Mouse (Mus musculus) midbrain, embryonic 14.5 days (tissue): ENCODE measurements around the gene Pinlyp. TPM values are rescaled to one million over a fixed set of nuclear protein-coding genes. Genes with fewer than 3 reads are reported as not detected.

Source experiments
- ATAC-seq: fragments of 200-750 bp; cut with Nextera tagmentation; 2 replicates; pipeline ENCODE4 v1.8.0; 2017; ENCODE audit warnings: moderate number of reproducible peaks, moderate library complexity; ENCODE audit not compliant: low FRiP score, low TSS enrichment
- DNase-seq: peaks from one replicate; pipeline ENCODE4 v3.0.0-alpha.2; 2015
- H3K27ac ChIP-seq: fragments of 300-500 bp; sonication (generic); replicated peaks from 2 replicates; pipeline ENCODE4 v1.5.1; 2014; ENCODE audit warnings: mild to moderate bottlenecking, low read depth, low read length, moderate library complexity
- H3K27me3 ChIP-seq: fragments of 300-500 bp; sonication (generic); 2 replicates; pipeline ENCODE4 v1.6.1; 2014; ENCODE audit warnings: low read length, control low read depth, mixed read lengths; ENCODE audit not compliant: control insufficient read depth, insufficient read depth
- H3K36me3 ChIP-seq: fragments of 300-500 bp; sonication (generic); 2 replicates; pipeline ENCODE4 v1.6.1; 2014; ENCODE audit warnings: low read length, control low read depth; ENCODE audit not compliant: control insufficient read depth, insufficient read depth
- H3K4me1 ChIP-seq: fragments of 300-500 bp; sonication (generic); 2 replicates; pipeline ENCODE4 v1.6.1; 2014; ENCODE audit warnings: mild to moderate bottlenecking, antibody characterized with exemption, low read length, control low read depth; ENCODE audit not compliant: control insufficient read depth, insufficient read depth
- H3K4me2 ChIP-seq: fragments of 300-500 bp; sonication (generic); 2 replicates; pipeline ENCODE4 v1.6.1; 2014; ENCODE audit warnings: mild to moderate bottlenecking, low read length, moderate library complexity
- H3K4me3 ChIP-seq: fragments of 300-500 bp; sonication (generic); replicated peaks from 2 replicates; pipeline ENCODE4 v1.5.1; 2014; ENCODE audit warnings: low read depth, low read length
- H3K9ac ChIP-seq: fragments of 300-500 bp; sonication (generic); replicated peaks from 2 replicates; pipeline ENCODE4 v1.6.1; 2014; ENCODE audit warnings: mild to moderate bottlenecking, low read length, moderate library complexity
- H3K9me3 ChIP-seq: fragments of 300-500 bp; sonication (generic); 2 replicates; pipeline ENCODE4 v1.6.1; 2016; ENCODE audit warnings: low read length, control low read depth, mixed read lengths; ENCODE audit not compliant: control insufficient read depth
- WGBS: fragments of 180-500 bp; shearing (Covaris S2); extraction: QIAGEN DNeasy Blood & Tissue Kit; methylation state at CpG from one replicate; pipeline ENCODE4 v1.1.7; 2014; 5-methylcytosine and 5-hydroxymethylcytosine counted together
- polyA plus RNA-seq: library from polyadenylated mRNA; unstranded; fragments of >200 nt; fragmentation: Nextera tagmentation; extraction: Ambion mirVana; gene quantifications from 2 replicates; pipeline ENCODE4 v1.2.1, GENCODE M21; 2014

Pinlyp gene
- not detected in 2 replicates for polyA plus RNA-seq

GRCm38 (mm10) chr7:24546068-24546614 lies at the start of gene Pinlyp, which contains the start of gene Xrcc1:
TSS of gene Pinlyp (minus strand) at chr7:24546118.
TSS of gene Xrcc1 (plus strand) at chr7:24546289.
- H3K36me3 ChIP-seq, result 0 out of 2 replicates have a peak, but pooled peaks cover 6% of the 10 kb centered on the region
- 39% methylated on average over 13 of the region's 13 CpGs for WGBS
- peaks cover 11% of the 10 kb centered on the region; the same call in 1 of the 2 replicates for H3K4me1 ChIP-seq
- peak within 1 kb of the TSS; percentile 64 for H3K27ac ChIP-seq
- H3K27me3 ChIP-seq, result no peaks in the 10 kb centered on the region
- peak within 1 kb of the TSS; percentile 73 for H3K9ac ChIP-seq
- ATAC-seq (peak; percentile 6), DNase-seq (no peak)
- peak within 1 kb of the TSS; percentile 85 for H3K4me3 ChIP-seq
- peak within 1 kb of the TSS; percentile 52 for H3K4me2 ChIP-seq
- no peaks in the 10 kb centered on the region for H3K9me3 ChIP-seq

DNA sequence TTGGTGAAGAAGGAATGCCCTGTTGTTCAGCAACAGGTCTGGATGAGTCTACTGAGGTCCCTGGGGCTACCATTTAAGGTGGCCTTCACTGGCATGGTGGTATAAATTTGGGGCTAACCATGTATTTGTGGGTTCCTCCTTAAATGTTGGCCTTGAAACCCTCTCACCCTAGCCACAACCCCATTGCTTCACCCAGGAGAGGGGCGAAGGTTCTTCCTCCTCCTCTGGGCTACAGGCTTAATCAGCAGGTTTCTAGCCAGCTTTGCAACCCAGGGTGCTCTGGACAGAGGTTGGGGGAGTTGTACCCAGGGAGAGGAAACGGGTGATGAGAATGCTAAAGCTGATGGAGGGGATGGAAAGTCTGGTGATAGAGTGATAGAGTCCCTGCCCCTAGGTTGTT lies 49.5 kb upstream of the Pinlyp start:
- no peak for ATAC-seq
- WGBS, result 88% methylated on average over 2 of the region's 2 CpGs
- Histone ChIP-seq H3K36me3 (no peaks in the 10 kb centered on the region), H3K27ac (no peak overlapping the region), H3K9ac (no peak overlapping the region), H3K4me1 (peaks cover 8% of the 10 kb centered on the region; the same call in 1 of the 2 replicates), H3K4me2 (no peak overlapping the region), H3K9me3 (no peaks in the 10 kb centered on the region), H3K27me3 (peaks cover 5% of the 10 kb centered on the region; the same call in 1 of the 2 replicates), H3K4me3 (no peak overlapping the region)
- no peak for DNase-seq

DNA sequence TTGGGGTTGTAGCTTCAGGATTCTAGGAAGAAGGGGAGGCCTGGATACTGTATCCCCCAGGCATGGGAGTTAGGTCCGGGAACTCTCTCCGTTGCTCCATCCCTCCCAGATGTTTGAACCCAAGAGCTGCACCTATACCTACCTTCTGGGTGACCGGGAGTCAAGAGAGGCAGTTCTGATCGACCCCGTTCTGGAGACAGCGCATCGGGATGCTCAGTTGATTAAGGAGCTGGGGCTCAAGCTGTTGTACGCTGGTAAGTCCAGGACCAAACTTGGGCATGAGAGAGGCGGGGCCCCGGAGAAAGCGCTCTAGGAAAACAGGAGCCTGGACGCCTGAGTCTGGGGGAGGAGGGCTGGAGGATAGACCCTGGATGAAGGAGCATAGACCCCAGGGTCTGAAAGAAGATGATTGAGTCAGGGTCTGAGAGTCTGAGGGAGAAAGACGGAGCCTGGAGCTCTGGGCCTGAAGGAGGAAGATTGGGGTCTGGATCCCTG lies 48.4 kb upstream of the Pinlyp start:
- Histone ChIP-seq H3K4me1 (peaks cover 8% of the 10 kb centered on the region; the same call in 1 of the 2 replicates), H3K36me3 (no peaks in the 10 kb centered on the region), H3K27ac (no peak overlapping the region), H3K4me2 (peak overlapping the region; percentile 74), H3K9ac (peak overlapping the region; percentile 68; the same call in 1 of the 2 replicates), H3K27me3 (peaks cover 5% of the 10 kb centered on the region; the same call in 1 of the 2 replicates), H3K4me3 (peak overlapping the region; percentile 61), H3K9me3 (no peaks in the 10 kb centered on the region)
- WGBS, result 3% methylated on average over 13 of the region's 13 CpGs
- ATAC-seq (no peak), DNase-seq (no peak)

GRCm38 (mm10) chr7:24593621-24594308 lies 47.8 kb upstream of the Pinlyp start:
- Histone ChIP-seq H3K9me3 (no peaks in the 10 kb centered on the region), H3K27ac (no peak overlapping the region), H3K27me3 (peaks cover 5% of the 10 kb centered on the region; the same call in 1 of the 2 replicates), H3K36me3 (no peaks in the 10 kb centered on the region), H3K9ac (peak overlapping the region; percentile 68), H3K4me2 (peak overlapping the region; percentile 74), H3K4me1 (peaks cover 8% of the 10 kb centered on the region; the same call in 1 of the 2 replicates), H3K4me3 (peak overlapping the region; percentile 61)
- DNase-seq (peak; percentile 83), ATAC-seq (peak; percentile 84)
- 2% methylated on average over 38 of the region's 39 CpGs for WGBS

DNA sequence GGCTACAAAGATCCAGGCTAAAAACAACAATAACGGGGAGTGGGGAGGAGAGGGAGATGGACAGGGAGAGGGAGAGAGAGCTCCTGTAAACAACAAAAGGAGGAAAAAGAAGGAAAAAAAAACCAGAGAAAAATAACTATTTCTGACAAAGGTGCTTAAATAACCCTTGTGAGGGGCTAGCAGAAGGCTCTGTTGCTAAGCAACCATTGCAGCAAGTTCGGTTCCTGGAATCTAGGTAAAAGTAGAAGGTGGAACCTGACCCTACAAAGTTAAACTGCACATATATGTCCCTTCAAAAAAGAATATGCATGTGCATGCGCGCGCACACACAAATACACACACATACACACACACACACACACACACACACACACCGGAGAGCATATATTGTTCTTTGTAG lies 46.9 kb upstream of the Pinlyp start:
- Histone ChIP-seq H3K4me3 (no peak overlapping the region), H3K4me2 (no peak overlapping the region; the same call in 1 of the 2 replicates), H3K27me3 (peaks cover 5% of the 10 kb centered on the region; the same call in 1 of the 2 replicates), H3K4me1 (peaks cover 8% of the 10 kb centered on the region; the same call in 1 of the 2 replicates), H3K36me3 (no peaks in the 10 kb centered on the region), H3K9me3 (no peaks in the 10 kb centered on the region), H3K27ac (no peak overlapping the region), H3K9ac (no peak overlapping the region)
- ATAC-seq (no peak), DNase-seq (peak; percentile 54)
- WGBS, result 76% methylated on average over 6 of the region's 6 CpGs

GRCm38 (mm10) chr7:24592163-24592562 lies 46.2 kb upstream of the Pinlyp start:
- H3K9me3 ChIP-seq, result no peaks in the 10 kb centered on the region
- no peak overlapping the region for H3K4me3 ChIP-seq
- H3K36me3 ChIP-seq, result no peaks in the 10 kb centered on the region
- 68% methylated on average over 4 of the region's 4 CpGs for WGBS
- H3K9ac ChIP-seq, result no peak overlapping the region
- no peak overlapping the region for H3K4me2 ChIP-seq
- peaks cover 8% of the 10 kb centered on the region; the same call in 1 of the 2 replicates for H3K4me1 ChIP-seq
- H3K27me3 ChIP-seq, result peaks cover 5% of the 10 kb centered on the region; the same call in 1 of the 2 replicates
- H3K27ac ChIP-seq, result no peak overlapping the region
- no peak for ATAC-seq
- DNase-seq, result no peak

DNA sequence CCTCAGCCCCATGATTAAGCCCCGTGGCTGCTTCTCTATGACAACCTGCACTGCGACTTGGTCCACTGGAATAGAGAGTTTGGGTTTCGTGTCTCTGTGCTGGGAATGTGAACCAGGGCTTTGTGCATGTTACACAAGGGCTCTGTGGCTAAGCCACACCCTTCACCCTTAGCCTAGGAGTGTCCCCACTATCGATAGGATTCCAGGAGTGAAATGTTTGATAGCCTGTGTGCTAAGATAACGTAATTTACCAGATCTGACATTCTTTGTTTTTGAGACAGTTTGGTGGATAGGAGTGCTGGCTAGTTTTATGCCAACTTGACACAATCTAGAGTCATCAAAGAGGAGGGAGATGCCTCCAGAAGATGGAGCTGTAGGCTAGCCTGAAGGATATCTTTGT lies 45.8 kb upstream of the Pinlyp start:
- H3K9ac ChIP-seq, result no peak overlapping the region
- no peak for DNase-seq
- H3K36me3 ChIP-seq, result no peaks in the 10 kb centered on the region
- ATAC-seq, result no peak
- no peaks in the 10 kb centered on the region for H3K9me3 ChIP-seq
- H3K4me3 ChIP-seq, result no peak overlapping the region
- peaks cover 8% of the 10 kb centered on the region; the same call in 1 of the 2 replicates for H3K4me1 ChIP-seq
- 79% methylated on average over 5 of the region's 5 CpGs for WGBS
- no peak overlapping the region for H3K4me2 ChIP-seq
- H3K27me3 ChIP-seq, result peaks cover 7% of the 10 kb centered on the region; the same call in 1 of the 2 replicates
- no peak overlapping the region for H3K27ac ChIP-seq

DNA sequence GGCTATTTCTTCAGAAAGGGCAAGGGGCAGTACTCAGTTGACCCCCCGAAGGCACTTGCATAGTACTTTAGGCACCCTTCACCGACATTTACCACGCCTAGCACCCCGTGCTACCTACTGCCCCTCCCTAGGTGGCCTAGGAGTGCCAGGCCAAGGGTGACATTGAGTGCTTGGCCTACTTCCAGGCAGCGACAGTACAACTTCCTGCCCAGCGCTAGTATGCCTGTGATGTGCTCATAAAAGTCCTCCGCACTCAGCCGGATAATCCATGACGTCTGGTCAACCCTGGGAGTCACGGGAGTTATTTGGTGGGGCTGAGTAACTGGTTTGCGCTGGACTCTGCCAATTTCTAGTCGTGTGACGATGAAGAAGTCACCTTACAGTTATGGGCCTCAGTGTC lies 42.4 kb upstream of the Pinlyp start:
- ATAC-seq (no peak), DNase-seq (no peak)
- no peaks in the 10 kb centered on the region for H3K9me3 ChIP-seq
- H3K27ac ChIP-seq, result no peak overlapping the region
- peaks cover 5% of the 10 kb centered on the region; the same call in 1 of the 2 replicates for H3K4me1 ChIP-seq
- peaks cover 18% of the 10 kb centered on the region; the same call in 1 of the 2 replicates for H3K27me3 ChIP-seq
- no peak overlapping the region for H3K4me3 ChIP-seq
- H3K4me2 ChIP-seq, result no peak overlapping the region
- no peak overlapping the region for H3K9ac ChIP-seq
- WGBS, result 89% methylated on average over 13 of the region's 13 CpGs
- H3K36me3 ChIP-seq, result no peaks in the 10 kb centered on the region
